Mouse (Mus musculus): ENCODE measurements at regions not wholly inside any gene's neighbourhood (a gene's known extent, or its start where the extent isn't known, plus 50 kb on each side); places are given as distances from the start of the nearest gene placed in this dataset.

- no peak for TF ChIP-seq CTCF (IDR thresholded peaks at IDR 0.05; ENCODE audit: insufficient read depth, low read depth, low read length)
- no peak for TF ChIP-seq POLR2A (IDR thresholded peaks at IDR 0.05; ENCODE audit: insufficient read depth, low read depth, low read length)
Measured at GRCm38 (mm10) chr1:63899631-63900577, 130.8 kb upstream of the 4933402D24Rik start.

Measured in olfactory bulb, adult 2 months (tissue).